Mouse (Mus musculus): Measurements from ENCODE around the gene Odf2l.

DNA sequence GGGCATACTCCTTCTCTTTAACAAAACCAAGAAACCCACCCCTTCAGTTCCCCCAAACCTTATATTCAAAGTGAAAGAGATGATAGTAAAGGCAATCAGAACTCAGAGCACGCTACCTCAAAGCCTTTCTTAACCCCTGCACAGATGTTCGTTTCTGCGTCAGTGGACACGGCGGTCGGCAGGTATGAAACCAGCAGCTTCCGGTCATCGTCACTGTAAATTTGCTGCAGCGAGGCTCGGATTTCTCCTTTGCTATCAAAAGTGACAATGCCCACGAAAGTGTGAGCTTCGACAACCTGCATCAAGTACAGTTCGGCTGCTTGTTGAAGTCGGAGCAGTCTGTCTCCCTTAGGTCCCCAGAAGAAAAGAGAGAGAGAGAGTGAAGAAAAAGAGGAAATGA, 32.2 kb upstream of the Odf2l start:
- TF ChIP-seq EP300 (optimal IDR thresholded peaks at IDR 0.05) (no peak), CTCF (IDR thresholded peaks at IDR 0.05; ENCODE audit: low read depth) (no peak)
